In the genomic region with DNA sequence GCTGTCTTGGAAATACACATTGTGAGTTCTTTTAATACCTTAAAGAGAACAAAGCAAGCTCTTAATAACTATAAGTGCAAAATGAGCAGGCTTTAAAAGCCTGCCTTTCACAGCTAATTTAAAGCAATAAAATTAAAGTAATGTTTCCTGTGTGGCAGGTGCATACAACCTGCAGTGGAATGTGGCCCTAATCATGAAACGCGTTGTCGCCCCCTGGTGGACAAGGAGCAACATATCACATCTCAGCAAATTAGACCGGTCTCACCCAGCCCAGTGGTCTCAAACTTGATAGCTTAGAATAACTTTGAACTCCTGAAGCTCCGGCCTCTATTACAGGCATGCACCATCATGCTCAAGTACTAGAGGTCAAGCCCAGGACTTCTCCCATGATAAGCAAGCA, we compare ENCODE assay signal across 8 mouse cellular contexts. TPM values are rescaled to one million over a fixed set of nuclear protein-coding genes. Genes with fewer than 3 reads are reported as not detected.
DNase-seq lines count a peak whose midpoint lies in the region; ATAC-seq lines count a peak whose summit lies in the region.

No protein-coding gene starts in this region.

- peak; percentile 80 for ATAC-seq in intestine, embryonic 15.5 days
- no peak for ATAC-seq in liver, embryonic 13.5 days (ENCODE audit: low read depth)

- peak; percentile 48 to 57 for DNase-seq in urinary bladder, adult 18-20 months (ENCODE audit: low spot score in 2 of 2)
- no peak for DNase-seq in urinary bladder, postnatal 10 days (ENCODE audit: low spot score)
- DNase-seq in c-Kit-positive CD71-positive TER-119-negative erythroid progenitor cells, embryonic 14.5 days (ENCODE audit: low read depth): peak; percentile 74
- peak; percentile 71 for DNase-seq in forelimb bud, embryonic 11.5 days (ENCODE audit: low read depth, low spot score)
- DNase-seq in liver, embryonic 13.5 days: peak; percentile 58
- peak; percentile 73 for DNase-seq in ovary, postnatal 36 days (ENCODE audit: low spot score)
- DNase-seq in thymus, postnatal 0 days (ENCODE audit: low spot score): peak; percentile 84

- no peak overlapping the region for H3K4me3 ChIP-seq in intestine, embryonic 15.5 days (replicated peaks)
- H3K4me3 ChIP-seq in liver, embryonic 13.5 days (replicated peaks): no peak overlapping the region

- H3K9ac ChIP-seq in intestine, embryonic 15.5 days: no peak overlapping the region
- no peak overlapping the region for H3K9ac ChIP-seq in liver, embryonic 13.5 days

- 0 out of 2 replicates have a peak overlapping the region, but pooled peaks have one; percentile 20 for H3K27ac ChIP-seq in intestine, embryonic 15.5 days
- no peak overlapping the region for H3K27ac ChIP-seq in liver, embryonic 13.5 days

- H3K4me2 ChIP-seq in intestine, embryonic 15.5 days (replicated peaks): no peak overlapping the region
- no peak overlapping the region for H3K4me2 ChIP-seq in liver, embryonic 13.5 days

- no peaks in the 10 kb centered on the region for H3K9me3 ChIP-seq in intestine, embryonic 15.5 days
- H3K9me3 ChIP-seq in liver, embryonic 13.5 days (replicated peaks): no peaks in the 10 kb centered on the region

- H3K27me3 ChIP-seq in intestine, embryonic 15.5 days (replicated peaks): no peaks in the 10 kb centered on the region
- H3K27me3 ChIP-seq in liver, embryonic 13.5 days: no peaks in the 10 kb centered on the region

- no peaks in the 10 kb centered on the region for H3K4me1 ChIP-seq in intestine, embryonic 15.5 days (replicated peaks)
- no peaks in the 10 kb centered on the region for H3K4me1 ChIP-seq in liver, embryonic 13.5 days (replicated peaks)

- 11% methylated on average over 5 of the region's 5 CpGs for WGBS in intestine, embryonic 15.5 days
- 5% methylated on average over 5 of the region's 5 CpGs for WGBS in liver, embryonic 13.5 days (ENCODE audit: insufficient replicate concordance)

- no peaks in the 10 kb centered on the region for H3K36me3 ChIP-seq in intestine, embryonic 15.5 days
- no peaks in the 10 kb centered on the region for H3K36me3 ChIP-seq in liver, embryonic 13.5 days

RNA-seq across cellular contexts. Expression of a gene that starts 9.8 kb away (rescaled TPM):
- 8.6 and 9.2 TPM in 2 replicates for polyA plus RNA-seq in intestine, embryonic 15.5 days (2015; fragmentation: Nextera tagmentation; extraction: Ambion mirVana)
- polyA plus RNA-seq in liver, embryonic 13.5 days (2015; fragmentation: Nextera tagmentation; extraction: Ambion mirVana): 2.8 and 2.9 TPM in 2 replicates
- 11.5 and 12.3 TPM in 2 replicates for polyA plus RNA-seq in thymus, postnatal 0 days (2015; fragmentation: Nextera tagmentation; extraction: Ambion mirVana)

RNA-seq across cellular contexts. Expression of a gene that starts 9.9 kb away (rescaled TPM):
- polyA plus RNA-seq in intestine, embryonic 15.5 days (2015; fragmentation: Nextera tagmentation; extraction: Ambion mirVana): 268 and 278 TPM in 2 replicates
- 131 and 141 TPM in 2 replicates for polyA plus RNA-seq in liver, embryonic 13.5 days (2015; fragmentation: Nextera tagmentation; extraction: Ambion mirVana)
- 198 and 215 TPM in 2 replicates for polyA plus RNA-seq in thymus, postnatal 0 days (2015; fragmentation: Nextera tagmentation; extraction: Ambion mirVana)

RNA-seq across cellular contexts. Expression of a gene that starts 27.4 kb away (rescaled TPM):
- polyA plus RNA-seq in intestine, embryonic 15.5 days (2015; fragmentation: Nextera tagmentation; extraction: Ambion mirVana): 62.9 and 67.2 TPM in 2 replicates
- polyA plus RNA-seq in liver, embryonic 13.5 days (2015; fragmentation: Nextera tagmentation; extraction: Ambion mirVana): 74.4 and 86.6 TPM in 2 replicates
- polyA plus RNA-seq in thymus, postnatal 0 days (2015; fragmentation: Nextera tagmentation; extraction: Ambion mirVana): 91.2 and 93.3 TPM in 2 replicates

RNA-seq across cellular contexts. Expression of a gene that starts 27.9 kb away (rescaled TPM):
- polyA plus RNA-seq in intestine, embryonic 15.5 days (2015; fragmentation: Nextera tagmentation; extraction: Ambion mirVana): 44.0 and 48.0 TPM in 2 replicates
- 23.4 and 23.6 TPM in 2 replicates for polyA plus RNA-seq in liver, embryonic 13.5 days (2015; fragmentation: Nextera tagmentation; extraction: Ambion mirVana)
- polyA plus RNA-seq in thymus, postnatal 0 days (2015; fragmentation: Nextera tagmentation; extraction: Ambion mirVana): 91.0 and 92.1 TPM in 2 replicates

RNA-seq across cellular contexts. Expression of a gene that starts 47.4 kb away (rescaled TPM):
- polyA plus RNA-seq in intestine, embryonic 15.5 days (2015; fragmentation: Nextera tagmentation; extraction: Ambion mirVana): 128 and 138 TPM in 2 replicates
- polyA plus RNA-seq in liver, embryonic 13.5 days (2015; fragmentation: Nextera tagmentation; extraction: Ambion mirVana): 103 and 115 TPM in 2 replicates
- 238 TPM in 2 replicates for polyA plus RNA-seq in thymus, postnatal 0 days (2015; fragmentation: Nextera tagmentation; extraction: Ambion mirVana)
